Mouse (Mus musculus) midbrain, postnatal 0 days (tissue): ENCODE data around the gene Ncam2. TPM values are rescaled to one million over a fixed set of nuclear protein-coding genes. Genes with fewer than 3 reads are reported as not detected.

Experiments
- ATAC-seq: fragments of 200-750 bp; cut with Nextera tagmentation; 2 replicates; pipeline ENCODE4 v1.8.0; 2017; ENCODE audit warnings: moderate number of reproducible peaks, mild to moderate bottlenecking, moderate TSS enrichment, moderate library complexity; ENCODE audit not compliant: low FRiP score
- DNase-seq: peaks from one replicate; pipeline ENCODE4 v3.0.0-alpha.2; 2015; ENCODE audit warnings: low spot score
- H3K27ac ChIP-seq: fragments of 300-500 bp; sonication (generic); 2 replicates; pipeline ENCODE4 v1.5.1; 2014; ENCODE audit warnings: low read depth, mild to moderate bottlenecking, low read length, mixed read lengths
- H3K27me3 ChIP-seq: fragments of 300-500 bp; sonication (generic); 2 replicates; pipeline ENCODE4 v1.6.1; 2014; ENCODE audit warnings: low read length, control low read depth, mixed read lengths; ENCODE audit not compliant: insufficient read depth
- H3K36me3 ChIP-seq: fragments of 300-500 bp; sonication (generic); 2 replicates; pipeline ENCODE4 v1.6.1; 2014; ENCODE audit warnings: low read length, control low read depth, mixed read lengths; ENCODE audit not compliant: insufficient read depth
- H3K4me1 ChIP-seq: fragments of 300-500 bp; sonication (generic); 2 replicates; pipeline ENCODE4 v1.6.1; 2014; ENCODE audit warnings: mild to moderate bottlenecking, control low read depth, antibody characterized with exemption, low read length, mixed read lengths; ENCODE audit not compliant: insufficient read depth
- H3K4me2 ChIP-seq: fragments of 300-500 bp; sonication (generic); 2 replicates; pipeline ENCODE4 v1.6.1; 2014; ENCODE audit warnings: low read depth, mild to moderate bottlenecking, low read length, mixed read lengths; ENCODE audit not compliant: poor library complexity, severe bottlenecking
- H3K4me3 ChIP-seq: fragments of 300-500 bp; sonication (generic); 2 replicates; pipeline ENCODE4 v1.5.1; 2014; ENCODE audit warnings: low read depth, mild to moderate bottlenecking, low read length, moderate library complexity
- H3K9ac ChIP-seq: fragments of 300-500 bp; sonication (generic); replicated peaks from 2 replicates; pipeline ENCODE4 v1.6.1; 2014; ENCODE audit warnings: mild to moderate bottlenecking, low read length, moderate library complexity, mixed read lengths; ENCODE audit not compliant: poor library complexity, severe bottlenecking
- H3K9me3 ChIP-seq: fragments of 300-500 bp; sonication (generic); 2 replicates; pipeline ENCODE4 v1.6.1; 2016; ENCODE audit warnings: low read length, control low read depth
- CTCF ChIP-seq: IDR thresholded peaks from 2 replicates; pipeline ENCODE4 v1.5.1; 2016; ENCODE audit warnings: antibody characterized with exemption, mild to moderate bottlenecking
- WGBS: fragments of 180-500 bp; shearing (Covaris S2); extraction: QIAGEN DNeasy Blood & Tissue Kit; methylation state at CpG from one replicate; pipeline ENCODE4 v1.1.7; 2014; 5-methylcytosine and 5-hydroxymethylcytosine counted together
- polyA plus RNA-seq: library from polyadenylated mRNA; unstranded; fragments of >200 nt; fragmentation: Nextera tagmentation; extraction: Ambion mirVana; gene quantifications from 2 replicates; pipeline ENCODE4 v1.2.1, GENCODE M21; 2015
- total RNA-seq: library from RNA; depleted of rRNA; stranded (reverse); fragments of >200 nt; gene quantifications from 2 replicates; pipeline ENCODE4 v1.2.3, GENCODE M21; 2014

The Ncam2 gene
- total and polyA plus RNA-seq, 2 experiments from 2014 or later: 29.3 to 87.1 TPM

DNA sequence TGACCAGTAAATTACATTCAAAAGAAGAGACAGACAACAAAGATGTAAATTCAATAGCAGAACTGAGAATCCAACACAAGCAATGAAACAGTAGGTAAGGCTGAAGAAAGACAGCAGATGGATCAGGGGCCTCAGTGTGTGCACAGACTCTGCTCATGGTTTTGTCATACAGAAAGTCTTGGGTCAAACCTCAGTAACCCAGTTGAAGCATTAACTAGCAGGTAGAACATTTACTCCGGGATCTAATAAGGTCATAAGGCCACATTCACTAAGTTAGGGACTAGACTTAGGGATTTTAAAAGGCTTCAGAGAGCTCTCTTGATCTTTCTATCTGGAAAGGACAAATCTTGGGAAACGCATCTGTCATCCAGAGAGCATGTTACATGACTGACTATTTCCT is 8.9 kb upstream of the Ncam2 start:
- no peaks in the 10 kb centered on the region for H3K9me3 ChIP-seq
- 87% methylated on average over 2 of the region's 2 CpGs for WGBS
- no peak overlapping the region for H3K4me3 ChIP-seq
- no peaks in the 10 kb centered on the region for H3K36me3 ChIP-seq
- no peak overlapping the region for H3K9ac ChIP-seq
- H3K4me2 ChIP-seq: no peak overlapping the region
- no peaks in the 10 kb centered on the region for H3K27me3 ChIP-seq
- no peaks in the 10 kb centered on the region for H3K4me1 ChIP-seq
- no peak for ATAC-seq
- H3K27ac ChIP-seq: no peak overlapping the region
- no peak for DNase-seq
- TF ChIP-seq CTCF: no peak

DNA sequence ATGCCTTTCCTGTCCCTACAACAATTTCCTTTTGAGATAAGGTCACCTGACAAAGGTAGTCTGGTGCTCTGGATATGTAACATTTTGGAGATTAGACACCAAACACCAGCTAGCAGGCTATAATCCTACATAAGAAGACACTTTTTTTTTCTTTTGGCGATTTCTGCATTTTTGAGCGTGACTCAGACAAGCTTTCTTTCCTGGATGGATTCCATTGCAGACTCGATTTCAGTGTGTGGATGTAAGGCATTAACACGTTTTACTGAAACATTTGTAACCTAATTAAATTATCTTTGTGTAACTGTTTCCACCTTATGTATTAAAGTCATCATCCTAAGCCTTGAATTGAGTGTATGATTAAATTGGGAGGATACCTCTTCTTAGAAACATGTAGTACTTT is 7.9 kb upstream of the Ncam2 start:
- Histone ChIP-seq H3K27me3 (no peaks in the 10 kb centered on the region), H3K36me3 (no peaks in the 10 kb centered on the region), H3K27ac (no peak overlapping the region), H3K4me3 (no peak overlapping the region), H3K9ac (no peak overlapping the region), H3K4me1 (no peaks in the 10 kb centered on the region), H3K4me2 (no peak overlapping the region), H3K9me3 (no peaks in the 10 kb centered on the region)
- DNase-seq (no peak), ATAC-seq (no peak)
- 76% methylated on average over 4 of the region's 4 CpGs for WGBS
- no peak for TF ChIP-seq CTCF

DNA sequence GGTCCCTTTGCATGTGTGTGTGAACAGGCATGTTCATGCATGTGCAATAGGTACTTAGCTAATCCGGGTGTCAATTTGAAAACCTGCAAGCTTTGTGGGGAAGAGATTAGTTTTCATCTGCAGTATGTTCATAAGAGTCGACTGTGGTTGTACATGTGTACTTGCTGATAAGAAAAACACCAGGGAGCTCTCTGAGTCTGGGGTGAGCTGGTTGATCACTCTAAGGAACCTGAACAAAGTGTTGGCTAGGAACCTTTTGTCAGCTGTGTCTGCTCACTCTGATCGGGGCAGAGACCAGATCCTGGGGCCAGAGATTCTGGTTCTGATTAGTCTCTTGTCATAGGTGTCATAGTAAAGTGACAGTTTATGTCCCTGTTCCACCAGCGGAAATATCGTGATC is 1.0 kb upstream of the Ncam2 start:
- H3K9me3 ChIP-seq: no peaks in the 10 kb centered on the region
- WGBS: 72% methylated on average over 5 of the region's 5 CpGs
- no peak overlapping the region for H3K9ac ChIP-seq
- H3K4me3 ChIP-seq: no peak overlapping the region
- ATAC-seq (no peak), DNase-seq (no peak)
- H3K4me2 ChIP-seq: no peak overlapping the region
- 0 out of 2 replicates have a peak, but pooled peaks cover under 1% of the 10 kb centered on the region for H3K4me1 ChIP-seq
- no peak for TF ChIP-seq CTCF
- H3K27ac ChIP-seq: no peak overlapping the region
- no peaks in the 10 kb centered on the region for H3K27me3 ChIP-seq
- H3K36me3 ChIP-seq: no peaks in the 10 kb centered on the region

DNA sequence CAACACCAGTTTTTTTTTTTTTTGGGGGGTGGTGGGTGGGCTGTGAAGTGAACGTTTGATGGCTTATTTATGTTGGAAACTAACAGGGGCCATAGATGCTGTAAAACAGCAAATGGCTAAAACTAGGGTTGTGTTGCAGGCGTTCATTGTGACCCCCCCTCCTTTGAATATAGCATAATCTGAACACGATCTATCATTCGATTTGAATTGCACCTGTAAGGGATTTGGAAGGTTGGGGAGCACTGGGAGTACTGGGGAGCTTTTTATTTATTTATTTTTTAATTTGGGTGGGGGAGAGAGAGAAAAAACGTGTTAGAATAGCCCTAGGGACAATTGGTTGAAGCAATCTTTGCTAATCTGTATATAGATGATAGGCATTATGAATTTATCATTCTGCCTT is 974 bp downstream of the Ncam2 start:
- peak overlapping the region; percentile 86 for H3K27ac ChIP-seq
- no peak for TF ChIP-seq CTCF
- no peaks in the 10 kb centered on the region for H3K27me3 ChIP-seq
- H3K36me3 ChIP-seq: no peaks in the 10 kb centered on the region
- ATAC-seq: no peak
- WGBS: 14% methylated on average over 5 of the region's 5 CpGs
- peak overlapping the region; percentile 61 for H3K9ac ChIP-seq
- H3K4me1 ChIP-seq: peaks cover 4% of the 10 kb centered on the region; the same call in 1 of the 2 replicates
- peak overlapping the region; percentile 52 for H3K4me2 ChIP-seq
- peak overlapping the region; percentile 68 for H3K4me3 ChIP-seq
- DNase-seq: peak; percentile 27
- no peaks in the 10 kb centered on the region for H3K9me3 ChIP-seq

DNA sequence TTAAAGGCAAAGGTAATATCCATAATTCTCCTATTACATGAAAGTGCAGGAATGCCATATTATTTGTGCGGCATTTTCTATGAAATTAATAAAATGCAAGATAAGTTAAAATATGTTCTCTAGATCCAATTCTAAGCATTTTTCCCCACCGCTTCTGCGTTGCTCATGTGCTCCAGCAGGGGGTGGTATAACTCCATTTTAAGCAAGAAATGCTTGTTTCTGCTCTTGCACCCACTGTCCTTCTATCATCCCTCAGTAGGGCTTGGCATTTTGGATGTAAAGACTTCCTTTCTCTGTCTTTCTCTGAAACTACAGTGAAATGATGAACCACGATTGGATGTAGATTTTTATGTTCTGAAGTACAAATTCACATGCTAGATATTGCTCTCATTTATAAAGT is 1.5 kb downstream of the Ncam2 start:
- H3K9ac ChIP-seq: peak overlapping the region; percentile 61
- peak overlapping the region; percentile 68 for H3K4me3 ChIP-seq
- H3K27me3 ChIP-seq: no peaks in the 10 kb centered on the region
- peak; percentile 59; the same call in 1 of the 2 replicates for ATAC-seq
- peaks cover 4% of the 10 kb centered on the region; the same call in 1 of the 2 replicates for H3K4me1 ChIP-seq
- 3% methylated on average over 4 of the region's 4 CpGs for WGBS
- no peaks in the 10 kb centered on the region for H3K9me3 ChIP-seq
- H3K36me3 ChIP-seq: no peaks in the 10 kb centered on the region
- DNase-seq: peak; percentile 85
- peak overlapping the region; percentile 52 for H3K4me2 ChIP-seq
- H3K27ac ChIP-seq: peak overlapping the region; percentile 86
- peak; percentile 96 for TF ChIP-seq CTCF

DNA sequence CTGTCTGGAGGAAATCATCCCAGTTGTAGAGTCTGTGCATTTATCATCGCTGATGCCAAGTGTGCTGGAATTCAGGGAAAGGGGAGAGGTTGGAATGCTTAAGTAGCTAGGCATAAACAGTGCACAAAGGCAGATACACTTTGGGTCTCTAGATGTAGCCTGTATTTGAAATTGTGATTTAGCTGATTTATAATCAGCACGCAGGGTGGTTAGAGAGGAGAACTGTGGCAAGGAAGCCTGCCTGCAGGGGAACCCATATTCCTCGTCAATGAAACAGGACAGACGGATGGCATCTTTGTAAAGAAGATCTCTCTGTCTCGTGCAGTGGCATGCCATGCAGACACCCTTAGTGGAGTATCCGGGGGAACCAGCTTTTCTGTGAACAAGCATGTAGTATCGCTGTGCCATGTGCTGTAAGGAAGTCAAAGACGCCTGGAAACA is 2.2 kb downstream of the Ncam2 start:
- peak; percentile 38 for ATAC-seq

More for the DNA sequence above, 2.2 kb downstream of the Ncam2 start:
- H3K4me3 ChIP-seq: peak overlapping the region; percentile 68
- H3K9ac ChIP-seq: peak overlapping the region; percentile 61
- peak overlapping the region; percentile 52 for H3K4me2 ChIP-seq
- H3K27me3 ChIP-seq: no peaks in the 10 kb centered on the region
- no peaks in the 10 kb centered on the region for H3K36me3 ChIP-seq
- DNase-seq: peak; percentile 64
- 15% methylated on average over 8 of the region's 8 CpGs for WGBS
- TF ChIP-seq CTCF: no peak
- H3K4me1 ChIP-seq: peaks cover 4% of the 10 kb centered on the region; the same call in 1 of the 2 replicates
- peak overlapping the region; percentile 85 for H3K27ac ChIP-seq
- H3K9me3 ChIP-seq: no peaks in the 10 kb centered on the region
